Mouse (Mus musculus) adrenal gland, adult (tissue): Measurements from ENCODE around the gene Gja3.
A peak's percentile ranks its signal among the peaks of the same experiment; 100 is the strongest.

Source experiments
- DNase-seq, 2 experiments: peaks; one replicate each; pipeline ENCODE4 v3.0.0; 2022 to 2023; ENCODE audit warnings: low spot score in 1 of 2; ENCODE audit not compliant: inconsistent age in 2 of 2

Gene Gja3

DNA sequence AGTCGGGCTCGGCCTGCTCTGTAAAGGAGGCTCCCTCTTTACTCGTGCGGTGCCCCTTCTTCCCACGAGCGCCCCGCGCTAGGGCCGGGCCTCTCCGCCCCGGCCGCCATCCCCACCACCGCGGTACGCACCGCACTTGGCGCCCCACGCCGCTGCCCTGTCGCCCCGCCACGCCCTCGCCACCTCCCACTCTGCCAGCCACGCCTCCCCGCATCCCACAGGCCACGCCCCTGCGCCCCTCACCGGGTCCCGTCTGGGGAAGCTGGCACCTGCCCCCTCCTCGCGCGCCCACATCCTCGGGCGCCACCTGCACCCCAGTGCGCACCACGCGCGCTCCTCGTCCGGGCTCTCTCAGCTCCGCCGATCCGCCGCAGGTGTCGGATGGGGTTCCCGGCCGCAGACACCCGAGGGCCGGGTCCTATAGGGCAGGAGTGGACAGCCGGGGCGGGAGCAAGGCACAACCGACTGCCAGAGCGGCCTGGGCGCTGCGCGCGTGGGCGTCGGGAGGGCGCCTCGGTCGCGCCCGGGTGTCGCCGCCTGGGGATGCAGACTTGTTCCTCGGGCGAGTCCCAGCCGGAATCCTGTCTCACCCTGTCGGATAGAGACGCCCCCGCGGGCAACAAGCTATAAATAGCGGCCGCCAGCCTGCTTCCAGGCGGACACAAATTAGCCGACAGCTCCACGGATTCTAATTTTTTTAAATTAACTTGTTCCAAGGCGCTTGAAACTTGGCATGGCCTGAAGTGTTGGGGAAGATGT, at the start of gene Gja3:
Gene Gja3, minus strand, starts transcription at position 538 of the 759 bp plus-strand sequence.
- DNase-seq = no peak

- DNase-seq = no peak
Observed at GRCm38 (mm10) chr14:57107091-57107490, 49.2 kb upstream of the Gja3 start.

DNA sequence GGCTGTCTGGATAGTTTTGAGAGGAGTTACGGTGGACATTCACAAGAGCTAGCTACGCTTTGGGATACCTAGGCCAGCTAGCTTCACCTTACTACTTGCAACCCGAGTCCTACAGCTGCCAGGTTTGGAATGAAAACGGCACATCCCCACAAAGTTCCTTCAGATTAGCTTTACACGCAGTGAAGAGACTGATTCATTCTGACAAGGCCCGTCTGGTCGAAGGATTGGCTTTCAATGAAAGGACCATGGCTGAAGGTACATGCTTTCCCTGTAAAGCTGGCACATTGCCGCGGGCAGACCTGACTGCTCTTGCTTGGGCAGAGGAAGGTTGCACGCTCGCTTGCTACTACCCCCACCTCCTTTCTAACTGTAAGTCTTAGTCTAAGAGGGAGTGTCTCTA, 47.8 kb upstream of the Gja3 start:
- DNase-seq = no peak

DNA sequence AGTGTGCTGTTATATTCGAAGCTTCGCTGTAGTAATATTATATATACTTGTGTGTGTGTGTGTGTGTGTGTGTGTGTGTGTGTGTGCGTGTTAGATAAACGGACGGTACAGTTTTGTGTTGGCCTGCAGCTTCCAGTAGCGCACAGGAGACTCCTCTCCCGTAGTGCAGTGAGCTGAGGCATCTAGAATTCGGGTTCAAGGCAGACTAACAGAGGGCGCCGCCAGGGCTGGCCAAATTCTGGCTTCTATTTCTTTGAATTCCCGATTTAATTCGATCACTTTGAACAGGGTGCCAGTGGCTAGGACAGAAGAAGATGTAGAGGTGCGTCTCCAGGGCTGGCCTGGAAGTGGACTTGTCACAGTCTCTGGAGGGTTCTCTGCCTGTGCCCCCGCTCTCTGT, 47.2 kb upstream of the Gja3 start:
- DNase-seq = no peak

DNA sequence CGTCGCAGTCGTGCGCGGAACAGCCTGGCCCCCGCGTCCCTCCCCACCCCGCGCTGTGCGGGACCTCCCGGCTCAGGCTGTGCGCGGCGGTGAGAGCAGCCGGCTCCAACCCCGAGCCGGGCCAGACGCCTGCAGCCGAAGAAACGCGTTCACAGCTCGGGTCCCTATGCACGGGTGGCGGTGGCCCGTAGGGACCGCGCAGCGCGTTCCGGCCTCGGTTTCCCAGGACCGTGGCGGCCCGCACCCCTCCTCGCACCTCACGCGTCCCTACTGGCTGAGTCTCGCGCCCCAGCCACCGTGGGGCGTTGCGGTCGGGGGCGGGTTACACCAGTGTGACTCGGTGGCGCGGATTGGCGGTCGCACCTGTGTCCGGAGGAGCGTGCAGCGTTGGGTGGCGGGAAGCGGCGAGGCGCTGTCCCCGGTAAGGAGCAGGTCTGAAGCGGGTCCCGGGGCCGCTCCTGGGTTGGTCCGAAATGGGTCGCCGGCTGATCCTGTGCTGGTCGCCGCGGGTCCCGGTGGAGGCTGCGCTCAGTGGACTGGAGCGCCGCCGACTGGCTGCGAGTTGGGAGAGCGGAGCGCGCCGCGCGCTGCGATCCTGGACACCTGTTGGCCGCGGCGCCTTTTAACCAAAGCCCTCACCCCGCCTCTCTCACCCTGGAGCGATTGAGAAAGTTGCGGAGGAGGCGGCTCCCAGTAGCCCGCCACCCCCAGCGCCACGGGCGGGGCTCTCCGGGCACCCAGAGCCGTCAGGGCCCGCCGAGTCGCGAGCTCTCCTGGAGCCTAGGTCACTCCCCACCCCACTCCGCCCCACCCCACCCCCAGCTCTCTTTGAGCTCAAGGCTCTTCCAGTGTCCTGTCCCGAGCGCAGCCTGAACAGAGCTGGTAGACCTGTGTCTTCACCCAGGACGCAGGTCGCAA, 46.5 kb upstream of the Gja3 start, which contains the start of gene Gjb2:
Gene Gjb2, minus strand, starts transcription at position 597 of the 918 bp plus-strand sequence.
- peak; percentile 25 to 79 for DNase-seq

GRCm38 (mm10) chr14:57103711-57104105, 45.8 kb upstream of the Gja3 start:
- DNase-seq = peak; percentile 21 to 65

GRCm38 (mm10) chr14:57103121-57103520, 45.2 kb upstream of the Gja3 start:
- no peak for DNase-seq

- no peak for DNase-seq
Observed at GRCm38 (mm10) chr14:57101623-57102022, 43.7 kb upstream of the Gja3 start.

DNA sequence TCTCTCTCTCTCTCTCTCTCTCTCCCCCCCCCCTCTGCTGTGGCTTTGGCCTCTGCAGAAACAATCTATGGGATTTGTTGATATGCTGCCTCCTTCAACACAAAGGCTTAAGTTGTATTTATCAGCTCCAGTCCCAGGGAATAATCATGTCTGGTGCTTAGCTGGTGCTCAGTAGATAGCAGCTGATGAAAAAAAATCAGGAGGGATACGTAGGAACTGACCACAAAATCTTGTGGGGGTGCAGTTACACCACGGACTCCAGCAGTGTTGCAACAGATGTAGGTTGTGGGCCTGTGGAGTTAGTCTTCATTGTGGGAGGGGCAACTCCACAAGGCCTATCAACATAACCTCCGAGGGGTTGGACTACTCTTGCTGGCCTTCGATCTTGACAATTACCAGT, 38.0 kb upstream of the Gja3 start:
- no peak for DNase-seq

DNA sequence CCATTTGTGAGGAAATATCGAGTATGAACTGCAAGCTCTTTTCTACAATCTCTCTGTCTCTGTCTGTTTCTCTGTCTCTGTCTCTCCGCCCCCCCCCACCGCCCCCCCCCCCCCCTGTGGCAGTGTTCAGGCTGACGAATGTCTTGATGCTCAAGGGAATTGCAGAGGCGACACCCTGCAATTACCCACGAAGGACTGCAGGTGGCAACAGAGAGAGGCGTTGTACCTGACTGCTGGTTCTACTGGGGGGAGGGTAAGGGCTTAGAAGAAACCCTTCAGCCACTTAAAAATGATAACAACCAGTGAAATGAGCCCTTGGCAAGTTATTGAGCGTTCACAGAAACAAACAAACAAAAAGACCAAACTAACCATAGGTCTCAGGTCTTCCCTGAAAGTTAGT, 35.1 kb upstream of the Gja3 start:
- peak; percentile 41 to 81 for DNase-seq

DNA sequence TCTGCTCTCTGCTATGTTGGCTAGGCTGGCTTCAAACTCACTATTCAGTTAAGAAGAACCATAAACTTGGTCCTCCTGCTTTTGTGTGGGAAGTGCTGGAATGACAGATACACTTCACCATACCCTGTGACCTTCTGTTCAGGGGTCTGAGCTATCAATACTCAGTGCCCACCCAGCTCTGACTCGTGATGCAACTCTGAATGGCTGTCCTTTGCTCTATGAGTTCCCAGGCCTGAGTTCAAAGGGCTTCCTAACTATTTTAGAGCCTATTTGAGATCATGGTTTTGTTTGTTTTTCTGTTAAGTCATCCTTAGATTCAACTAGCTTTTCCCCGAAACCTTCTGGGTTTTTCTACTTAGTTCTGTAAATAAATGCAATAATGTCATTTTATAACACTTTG, 32.1 kb upstream of the Gja3 start:
- no peak for DNase-seq

DNA sequence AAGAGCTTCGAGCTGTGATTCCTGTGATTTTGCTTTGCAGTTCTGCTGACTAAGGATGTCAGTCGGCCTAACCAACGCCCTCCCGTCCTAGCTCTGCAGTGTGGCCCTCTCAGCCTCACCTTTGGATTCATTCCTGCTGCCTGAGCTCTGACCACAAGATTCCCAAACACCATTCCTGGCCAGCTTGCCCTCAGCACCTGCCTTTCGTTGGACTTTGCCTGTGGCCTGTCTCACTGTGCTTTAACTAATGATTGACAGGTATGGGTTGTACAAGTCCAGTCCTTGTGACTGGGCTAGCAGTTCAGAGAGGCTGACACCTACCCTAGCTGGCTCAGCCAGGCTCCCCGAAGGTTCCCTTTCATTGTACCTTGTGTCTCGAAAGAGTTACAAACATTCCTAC, 31.2 kb upstream of the Gja3 start:
- no peak for DNase-seq

DNA sequence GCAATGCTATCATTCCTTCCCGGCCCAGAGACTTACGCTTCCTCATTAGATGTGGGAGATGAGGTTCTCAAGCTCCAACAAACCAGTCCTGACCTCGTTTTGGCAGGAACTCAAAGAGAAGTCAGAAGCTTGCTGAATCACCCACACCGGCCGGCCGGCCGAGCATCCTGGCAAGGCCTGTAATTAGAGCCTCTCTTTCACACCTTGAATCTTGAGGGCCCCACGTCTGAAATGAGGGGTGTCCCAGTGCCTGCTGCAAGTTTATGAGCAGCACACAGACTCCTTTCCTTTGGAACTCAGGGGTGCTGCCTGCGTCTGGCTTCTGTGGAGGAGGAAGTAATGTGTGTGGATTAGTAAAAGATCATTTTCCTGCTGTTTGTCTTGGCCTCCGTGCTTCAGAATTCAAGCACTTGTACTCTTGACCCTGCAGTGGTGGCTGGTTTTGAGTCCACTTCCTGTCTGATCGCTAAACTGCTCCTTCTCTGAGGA, 26.3 kb upstream of the Gja3 start:
- no peak for DNase-seq

DNA sequence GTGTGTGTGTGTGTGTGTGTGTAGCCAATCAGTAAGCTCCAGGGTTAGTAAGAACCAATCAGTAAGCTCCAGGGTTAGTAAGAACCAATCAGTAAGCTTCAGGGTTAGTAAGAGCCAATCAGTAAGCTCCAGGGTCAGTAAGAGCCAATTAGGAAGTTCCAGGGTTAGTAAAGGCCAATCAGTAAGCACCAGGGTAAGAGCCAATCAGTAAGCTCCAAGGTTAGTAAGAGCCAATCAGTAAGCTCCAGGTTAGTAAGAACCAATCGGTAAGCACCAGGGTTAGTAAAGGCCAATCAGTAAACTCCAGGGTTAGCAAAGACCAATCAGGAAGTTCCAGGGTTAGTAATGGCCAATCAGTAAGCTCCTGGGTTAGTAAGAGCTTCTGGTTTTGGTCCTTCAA, 25.0 kb upstream of the Gja3 start:
- DNase-seq = no peak

GRCm38 (mm10) chr14:57075537-57075936, 17.6 kb upstream of the Gja3 start:
- DNase-seq = no peak

DNA sequence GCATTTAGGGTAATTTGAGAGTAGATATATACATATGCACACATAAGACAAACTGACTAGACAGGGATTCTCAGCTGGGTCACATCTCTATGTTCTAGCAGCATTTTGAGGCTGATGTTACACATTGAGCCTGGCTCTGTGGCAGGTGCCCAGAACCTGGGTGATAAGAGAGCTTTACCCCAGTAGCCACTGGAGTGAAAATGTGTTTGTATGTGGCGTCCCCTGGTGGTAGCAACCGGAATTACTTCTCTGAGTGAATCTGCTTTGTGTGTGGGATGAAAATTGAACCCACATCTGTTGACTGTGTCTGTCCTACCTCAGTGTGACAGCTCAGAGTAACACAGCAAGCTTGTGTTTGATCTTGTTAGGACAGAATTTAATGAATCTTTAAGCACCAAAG, 12.0 kb upstream of the Gja3 start:
- DNase-seq = peak; percentile 18 to 82

DNA sequence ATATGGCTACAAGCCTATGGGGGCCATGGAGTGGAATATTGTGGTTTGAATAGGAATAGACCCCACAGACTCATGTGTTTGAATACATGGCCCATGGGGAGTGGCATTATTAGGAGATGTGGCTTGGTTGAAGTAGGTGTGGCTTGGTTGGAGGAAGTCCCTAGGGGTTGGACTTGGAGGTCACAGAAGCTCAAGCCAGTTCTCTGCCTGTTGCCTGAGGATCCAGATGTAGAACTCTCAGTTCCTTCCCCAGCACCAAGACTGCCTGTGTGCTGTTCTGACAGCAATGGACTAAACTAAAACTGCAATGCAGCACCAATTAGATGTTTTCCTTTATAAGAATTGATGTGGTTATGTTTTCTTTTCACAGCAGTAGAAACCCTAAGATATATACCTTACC, 8.2 kb upstream of the Gja3 start:
- DNase-seq = no peak

DNA sequence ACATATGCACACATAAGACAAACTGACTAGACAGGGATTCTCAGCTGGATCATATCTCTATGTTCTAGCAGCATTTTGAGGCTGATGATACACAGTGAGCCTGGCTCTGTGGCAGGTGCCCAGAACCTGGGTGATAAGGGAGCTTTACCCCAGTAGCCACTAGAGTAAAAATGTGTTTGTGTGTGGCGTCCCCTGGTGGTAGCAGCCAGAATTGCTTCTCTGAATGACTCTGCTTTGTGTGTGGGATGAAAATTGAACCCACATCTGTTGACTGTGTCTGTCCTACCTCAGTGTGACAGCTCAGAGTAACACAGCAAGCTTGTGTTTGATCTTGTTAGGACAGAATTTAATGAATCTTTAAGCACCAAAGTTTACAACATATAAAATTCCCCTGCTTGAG, 2.2 kb upstream of the Gja3 start:
- peak; percentile 52 to 90 for DNase-seq

DNA sequence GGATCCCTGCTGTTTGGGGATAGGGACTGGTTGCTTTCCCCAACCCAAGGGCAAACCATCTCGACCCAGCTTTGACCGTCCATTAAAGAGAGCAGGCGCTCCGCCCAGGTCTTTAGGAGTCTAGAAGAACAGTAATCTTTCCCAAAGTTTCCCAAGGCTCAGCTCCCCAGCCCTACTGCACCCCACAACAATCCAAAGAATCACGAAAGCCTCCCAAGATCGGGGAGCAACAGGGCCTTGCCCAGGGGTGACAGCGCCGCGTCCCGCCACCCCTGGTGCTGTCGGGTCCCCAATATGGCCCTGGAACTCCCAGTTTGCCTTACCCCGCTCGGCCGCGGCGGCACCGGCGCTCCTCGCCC, 717 bp downstream of the Gja3 start:
- DNase-seq = no peak

DNA sequence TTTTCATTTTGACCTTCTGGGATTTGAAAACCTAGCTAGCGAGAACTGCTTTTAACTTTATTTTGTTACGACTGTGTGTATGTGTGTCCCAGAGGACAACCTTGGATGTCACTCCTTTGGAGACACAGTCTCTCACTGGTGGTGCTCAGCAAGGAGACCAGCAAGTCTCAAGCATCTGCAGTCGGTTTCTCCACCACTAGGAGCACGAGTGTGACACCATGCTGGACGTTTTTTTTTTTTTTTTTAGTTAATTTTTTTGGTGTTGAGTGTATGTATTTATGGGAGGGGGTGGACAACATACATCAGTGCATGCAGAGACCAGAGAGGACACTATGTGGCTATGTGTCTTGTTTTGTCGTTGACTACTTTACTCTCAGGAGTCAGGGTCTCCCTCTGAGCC, 5.2 kb downstream of the Gja3 start:
- no peak for DNase-seq

DNA sequence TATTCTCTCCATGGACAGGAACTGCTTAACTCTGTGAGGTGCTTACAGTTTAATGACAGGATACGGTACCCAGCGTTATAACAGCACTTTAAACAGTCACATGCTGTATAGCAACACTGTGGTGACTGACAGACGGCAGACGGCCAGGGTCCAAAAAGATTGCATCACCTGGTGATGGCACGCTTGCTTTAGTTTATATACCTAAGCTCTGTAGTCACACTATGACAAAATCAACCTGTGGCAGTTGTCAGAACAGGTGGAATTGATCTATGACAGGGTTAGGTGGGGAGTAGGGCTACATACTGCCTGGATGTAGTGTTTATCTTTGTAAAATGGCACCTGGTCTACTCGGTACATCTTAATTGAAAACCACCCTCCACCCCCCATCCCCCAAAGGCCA, 14.0 kb downstream of the Gja3 start:
- no peak for DNase-seq

GRCm38 (mm10) chr14:57041439-57041838, 16.5 kb downstream of the Gja3 start:
- DNase-seq = no peak
